Mouse (Mus musculus) retina, postnatal 7 days (tissue): ENCODE results near the gene Ryr2.
"Not testable (repeated sequence)": the region's sequence is repeated elsewhere in the genome, so short reads cannot be mapped to it uniquely, and the experiment has no call there.

Source experiments
- DNase-seq: peaks from one replicate; pipeline ENCODE4 v3.0.0-alpha.2; 2012; ENCODE audit warnings: low read depth, low spot score

Gene Ryr2

DNA sequence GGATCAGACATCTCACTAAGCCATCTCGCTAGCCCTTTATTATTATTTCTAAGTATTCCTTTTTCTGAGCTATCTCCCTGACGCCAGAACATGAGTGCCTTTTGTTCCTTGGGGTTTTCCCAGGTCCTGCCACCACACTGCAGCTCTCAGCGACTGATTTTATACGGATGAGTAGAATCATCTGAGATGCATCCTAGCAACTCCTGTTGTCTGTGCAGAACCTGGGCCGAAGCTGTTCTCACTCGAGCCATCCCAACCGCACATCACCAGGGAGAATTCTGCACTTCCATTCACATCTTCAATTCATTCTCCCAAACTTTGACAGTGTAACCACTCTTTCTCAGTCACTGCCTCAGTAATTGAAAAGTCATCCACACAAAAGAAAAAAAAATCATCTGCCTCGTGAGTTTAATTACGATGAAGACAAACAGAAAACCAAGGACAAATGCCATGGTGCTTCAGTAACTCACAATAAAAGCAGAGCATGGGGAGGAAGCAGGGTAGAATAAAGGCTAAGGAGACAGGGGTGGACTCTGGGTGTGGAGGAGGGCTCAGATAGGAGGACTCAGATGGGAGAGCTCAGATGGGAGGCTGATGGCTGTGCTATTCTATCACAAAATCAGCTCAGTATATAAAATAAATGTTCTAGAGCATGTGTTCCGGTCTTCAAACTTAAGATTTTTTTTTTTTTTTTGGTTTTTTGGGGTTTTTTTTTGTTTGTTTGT, 226.1 kb downstream of the Ryr2 start:
- no peak for DNase-seq

DNA sequence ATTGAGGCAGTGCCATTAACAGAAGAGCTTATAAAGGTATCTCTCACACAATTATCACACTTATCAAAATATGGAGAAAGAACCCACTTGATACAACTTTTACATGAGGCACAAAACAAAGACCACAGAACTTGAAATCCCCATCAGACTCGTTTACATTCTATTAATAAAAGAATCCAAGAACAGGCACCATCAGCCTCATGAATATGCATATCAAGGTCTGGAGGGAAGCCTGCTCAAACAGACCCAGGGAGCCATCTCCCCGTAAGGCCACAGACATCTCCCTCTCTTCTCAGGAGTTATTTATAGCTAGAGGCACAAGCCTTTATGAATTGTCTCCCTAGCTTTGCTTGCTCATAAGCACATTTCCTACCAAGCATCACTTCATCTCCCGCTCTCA, 227.7 kb downstream of the Ryr2 start:
- DNase-seq = no peak

DNA sequence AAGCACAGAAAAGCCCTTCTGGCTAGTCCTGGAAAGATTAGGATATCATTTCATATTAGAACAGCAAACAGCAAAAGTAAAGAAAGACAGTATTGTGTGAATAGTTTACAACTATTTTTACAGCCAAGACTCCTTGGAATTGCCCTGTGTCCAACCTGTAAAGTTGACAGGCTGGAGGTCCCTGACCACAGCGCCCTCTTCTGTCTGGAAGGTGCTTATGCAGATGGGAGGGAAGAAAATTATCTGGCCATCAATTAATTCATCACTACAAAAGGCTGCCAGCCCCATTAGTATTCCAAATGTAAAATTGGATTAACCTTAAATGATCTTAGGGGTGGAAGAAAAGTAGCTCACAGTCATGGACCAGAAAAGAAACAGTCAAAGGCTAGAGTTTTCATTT, 231.9 kb downstream of the Ryr2 start:
- DNase-seq = no peak

DNA sequence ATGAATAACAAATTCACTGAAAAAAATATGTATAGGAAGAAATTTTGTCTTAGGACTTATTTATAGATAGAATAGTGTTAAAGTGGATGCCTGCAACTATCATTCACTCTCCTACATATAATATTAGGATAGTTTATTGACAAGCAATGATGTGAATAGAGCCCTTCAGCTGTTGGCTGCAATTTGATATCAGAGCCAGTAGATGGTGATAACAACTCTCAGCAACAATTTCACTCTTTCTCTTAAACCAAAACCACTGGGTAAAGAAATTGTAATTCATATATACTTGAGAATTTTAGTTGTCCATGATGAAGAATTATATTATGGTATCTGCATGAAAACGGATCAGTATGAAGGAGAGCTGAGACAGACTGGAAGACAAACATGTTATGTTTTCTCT, 236.8 kb downstream of the Ryr2 start:
- no peak for DNase-seq

DNA sequence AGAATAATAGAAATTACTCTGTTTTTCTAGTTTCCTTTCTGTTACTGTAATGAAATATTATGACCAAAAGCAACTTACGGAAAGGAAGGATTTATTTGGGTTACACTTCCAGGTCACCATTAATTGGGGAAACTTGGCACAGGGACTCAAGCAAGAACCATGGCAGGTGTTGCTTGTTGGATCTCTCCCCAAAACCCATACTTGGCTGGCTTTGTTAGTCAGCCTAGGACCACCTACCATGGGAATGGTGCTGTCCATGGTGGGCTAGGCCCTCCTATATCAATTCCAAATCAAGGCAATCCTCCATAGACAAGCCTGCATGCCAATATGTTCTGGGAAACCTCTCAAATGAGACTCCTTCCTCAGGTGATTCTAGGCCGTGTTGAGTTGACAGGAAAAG, 237.3 kb downstream of the Ryr2 start:
- DNase-seq = no peak

DNA sequence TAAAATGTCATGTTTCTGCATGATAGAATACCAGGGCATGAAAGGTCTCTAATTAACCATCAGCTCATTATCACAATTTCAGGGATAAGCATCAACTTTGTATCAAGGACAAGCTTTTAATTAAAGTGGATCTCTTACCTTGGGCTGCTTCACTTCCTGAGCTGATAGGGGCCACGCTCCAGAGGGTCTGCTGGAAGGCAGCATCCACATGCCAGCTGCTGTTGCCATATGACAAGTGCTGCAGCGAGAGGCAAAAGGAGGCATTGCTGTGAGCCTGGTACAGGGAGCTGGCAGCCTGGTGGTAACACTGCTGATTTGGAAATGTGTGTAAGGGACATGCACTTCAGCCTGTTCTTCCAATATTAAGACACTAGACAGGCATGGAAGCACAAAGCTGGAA, 237.8 kb downstream of the Ryr2 start:
- DNase-seq = no peak

DNA sequence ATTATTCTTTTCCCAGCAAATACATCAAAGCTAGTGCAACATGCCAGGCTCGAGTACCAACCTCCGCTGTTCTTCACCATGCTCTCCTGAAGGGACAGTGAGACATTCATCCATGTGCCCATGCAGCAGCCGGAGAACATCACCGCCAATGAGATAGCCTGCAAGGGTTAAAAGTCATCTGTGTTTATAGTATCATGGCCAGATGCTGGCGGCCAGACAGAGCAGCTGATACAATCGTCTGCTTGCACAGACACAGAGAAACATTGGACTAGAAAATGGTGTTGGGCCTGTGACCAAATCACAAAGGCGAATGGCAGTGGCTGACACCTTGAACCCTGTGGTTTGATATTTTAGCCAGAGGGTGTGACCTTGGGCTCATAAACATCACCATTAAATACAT, 238.7 kb downstream of the Ryr2 start:
- no peak for DNase-seq

DNA sequence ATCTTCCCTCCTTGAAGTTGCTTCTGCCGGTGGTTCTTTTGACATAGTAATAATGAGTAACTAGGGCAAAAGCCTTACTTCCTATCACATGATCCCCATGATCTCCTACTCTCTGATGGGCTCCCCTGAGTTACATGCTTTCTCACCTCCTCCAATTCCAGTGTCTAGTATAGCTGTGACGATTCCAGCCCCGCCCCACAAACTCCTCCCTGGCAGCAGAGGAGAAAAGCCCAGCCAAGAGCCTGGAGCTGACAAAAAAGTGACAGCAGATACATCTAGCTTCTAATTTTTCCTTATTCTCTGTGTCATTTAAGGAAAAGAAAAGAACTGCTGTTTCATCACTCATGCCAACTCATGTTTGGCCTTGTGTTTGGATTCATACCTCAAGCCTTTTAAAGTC, 241.5 kb downstream of the Ryr2 start:
- no peak for DNase-seq

DNA sequence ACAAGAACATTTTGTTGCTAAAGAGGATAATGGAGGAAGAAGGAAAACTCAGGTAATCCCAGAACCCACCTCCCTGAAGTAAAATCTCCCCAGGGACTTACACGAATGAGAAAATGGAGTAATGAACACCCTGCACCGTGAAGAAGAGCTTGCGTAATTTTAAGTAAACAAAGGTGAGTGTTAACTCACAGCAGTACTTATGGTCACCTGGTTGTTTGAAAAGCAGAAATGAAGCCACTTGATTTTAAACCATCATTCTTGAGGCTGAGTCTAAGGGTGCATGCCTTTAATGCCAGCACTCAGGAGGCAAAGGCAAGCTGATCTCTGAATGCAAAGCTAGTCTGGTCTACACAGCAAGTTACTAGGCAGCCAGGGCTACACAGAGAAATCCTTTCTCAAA, 255.1 kb downstream of the Ryr2 start:
- no peak for DNase-seq

DNA sequence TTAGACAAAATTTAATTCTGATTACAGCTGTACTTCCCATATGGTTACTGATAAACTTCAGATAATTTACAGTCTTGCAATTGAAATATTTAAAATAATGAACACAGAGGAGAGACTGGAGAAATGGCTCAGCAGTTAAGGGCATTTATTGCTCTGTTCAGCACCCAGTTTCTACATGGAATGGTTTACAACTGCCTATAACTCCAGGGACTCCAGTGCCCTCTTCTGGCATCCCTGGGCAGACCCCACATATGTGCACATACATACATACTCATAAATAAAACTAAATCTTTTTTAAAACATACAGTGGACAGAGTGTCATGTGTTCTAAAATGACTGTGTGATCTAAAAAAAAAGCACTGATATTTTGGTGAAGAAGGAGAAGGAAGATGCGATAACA, 262.9 kb downstream of the Ryr2 start:
- DNase-seq = no peak

DNA sequence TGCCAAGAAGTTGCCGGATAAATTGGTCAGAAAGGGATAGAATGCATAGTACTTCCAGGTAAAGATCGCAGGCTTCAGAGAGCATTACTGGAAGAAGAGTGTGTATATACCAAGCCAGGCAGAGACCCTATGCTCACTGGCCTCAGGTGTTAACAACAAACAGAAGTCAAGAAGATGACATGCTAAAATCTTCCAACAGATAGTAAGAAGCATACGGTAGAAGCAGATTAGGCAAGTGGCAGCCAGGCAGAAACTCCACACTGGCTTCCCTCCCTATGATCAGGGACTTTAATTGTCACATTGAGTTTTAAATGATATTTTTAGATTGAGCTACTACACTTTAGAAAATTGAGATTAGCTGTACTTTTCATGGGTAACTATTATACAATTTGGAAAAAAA, 268.9 kb downstream of the Ryr2 start:
- DNase-seq = no peak

DNA sequence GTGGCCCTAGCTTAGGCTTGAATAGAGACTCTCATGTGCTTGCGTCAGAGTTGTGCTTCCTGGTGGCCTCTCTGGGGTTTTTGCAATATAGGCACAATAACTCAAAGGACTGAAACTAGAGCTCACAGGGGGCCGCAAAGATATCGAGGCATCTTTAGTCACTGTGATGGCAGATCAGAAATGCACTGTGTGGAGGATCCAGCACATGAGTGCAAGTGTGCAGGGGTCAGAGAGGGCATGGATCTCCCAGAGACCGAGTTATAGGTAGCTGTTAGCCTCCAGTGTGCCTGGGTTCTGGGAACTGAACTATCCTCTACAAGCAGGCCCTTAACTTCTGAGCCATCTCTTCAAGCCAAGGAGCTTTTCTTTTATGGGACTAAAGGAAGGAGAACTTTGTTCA, 269.6 kb downstream of the Ryr2 start:
- DNase-seq = no peak

DNA sequence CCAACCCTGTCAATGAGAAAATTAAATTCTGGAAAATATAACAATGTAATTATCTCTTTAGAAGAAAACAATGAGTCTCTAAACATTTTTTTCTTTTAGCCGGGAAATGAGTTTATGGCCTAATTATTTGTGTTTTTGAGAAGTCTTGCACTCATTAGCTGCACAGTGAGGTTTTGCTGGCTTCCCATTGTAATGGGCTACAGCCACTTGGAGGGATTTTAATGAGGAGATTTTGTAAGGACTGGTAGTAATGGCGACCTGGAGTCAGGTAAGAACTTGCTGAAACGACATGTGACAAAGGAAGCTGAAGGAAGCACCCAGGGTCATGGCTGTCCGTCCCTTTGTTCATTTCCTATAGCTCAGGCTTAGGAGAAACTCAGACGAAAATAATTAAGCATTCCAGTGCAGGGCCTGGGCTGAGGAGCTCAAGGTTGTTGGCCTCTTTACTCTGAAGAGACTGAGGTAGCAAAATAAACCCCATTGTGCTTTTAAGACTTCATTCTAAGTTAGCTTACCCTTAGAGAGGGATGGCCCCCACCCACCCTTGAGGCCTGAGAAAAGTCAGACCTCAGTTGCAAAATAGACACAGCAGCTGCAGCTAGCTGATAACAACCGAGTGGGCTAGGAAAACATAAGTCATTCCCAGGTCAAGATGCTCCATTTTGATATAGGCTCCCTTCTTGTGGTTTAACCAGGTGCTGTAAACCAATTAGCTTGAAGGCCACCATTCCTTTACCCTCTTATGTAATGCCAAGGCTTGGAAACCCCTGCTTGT, 270.3 kb downstream of the Ryr2 start:
- DNase-seq = no peak

DNA sequence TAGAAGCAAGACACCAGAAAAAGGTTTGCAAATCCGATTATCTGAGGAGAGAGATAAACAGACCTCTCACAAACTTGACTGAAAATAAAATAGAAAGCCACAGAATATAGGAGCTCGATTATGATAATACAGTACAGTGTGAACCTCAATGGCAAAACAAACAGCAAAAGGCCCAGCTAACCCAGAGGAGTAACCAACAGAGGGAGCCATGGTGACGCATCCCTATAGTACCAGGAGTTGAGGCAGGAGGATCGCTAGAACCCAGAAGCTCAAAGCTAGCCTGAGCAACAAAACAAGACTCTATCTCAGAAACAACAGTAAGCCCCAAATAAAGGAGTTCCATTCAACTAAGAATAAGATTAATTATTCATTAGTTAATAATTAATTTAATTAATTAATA, 275.5 kb downstream of the Ryr2 start:
- no peak for DNase-seq

DNA sequence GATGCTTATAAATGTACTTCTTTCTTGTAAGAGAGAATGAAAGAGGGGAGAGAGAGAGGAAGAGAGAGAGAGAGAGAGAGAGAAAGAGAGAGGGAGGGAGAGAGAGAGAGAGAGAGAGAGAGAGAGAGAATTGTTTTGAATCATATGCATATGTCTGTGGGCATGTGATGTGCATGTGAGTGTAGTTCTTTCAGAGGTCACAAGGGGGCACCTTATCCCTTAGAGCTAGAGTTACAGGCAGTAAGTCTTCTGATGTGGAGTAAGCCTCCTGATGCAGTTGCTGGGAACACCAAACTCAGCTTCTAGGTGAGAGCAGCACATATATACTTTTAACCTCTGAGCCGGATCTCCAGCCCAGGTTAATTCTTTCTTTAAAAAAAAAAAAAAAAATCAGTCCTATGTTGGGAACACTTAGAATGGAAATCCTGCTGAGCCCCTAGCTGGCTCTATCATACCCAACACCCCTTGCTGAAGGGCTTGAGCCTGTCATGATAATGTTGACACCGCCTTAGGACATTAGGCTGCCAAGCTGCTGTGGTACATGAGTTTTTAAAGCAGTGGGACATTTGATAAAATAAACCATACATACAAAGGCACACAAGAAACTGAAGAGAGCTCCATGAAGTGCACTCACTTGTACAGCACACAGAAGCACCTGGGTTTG, 281.1 kb downstream of the Ryr2 start:
- DNase-seq = no peak

DNA sequence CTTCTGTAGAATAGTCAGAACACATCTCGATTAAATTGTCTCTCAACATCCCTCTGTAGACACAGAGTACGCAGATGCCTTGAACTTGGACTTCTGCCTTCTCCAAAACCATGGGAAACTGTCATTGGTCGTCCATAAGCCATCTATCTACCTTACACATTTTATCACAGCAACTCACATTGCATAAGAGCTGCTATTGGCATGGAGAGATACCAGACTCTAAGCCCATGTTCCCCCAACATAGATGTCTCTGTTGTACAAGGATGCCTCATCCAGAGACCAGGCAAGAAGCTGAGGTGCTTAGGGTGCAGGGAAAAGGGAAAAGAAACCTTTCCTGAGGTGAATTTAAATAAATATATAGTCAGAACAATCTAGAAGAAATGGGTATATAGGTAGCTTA, 288.0 kb downstream of the Ryr2 start:
- no peak for DNase-seq

DNA sequence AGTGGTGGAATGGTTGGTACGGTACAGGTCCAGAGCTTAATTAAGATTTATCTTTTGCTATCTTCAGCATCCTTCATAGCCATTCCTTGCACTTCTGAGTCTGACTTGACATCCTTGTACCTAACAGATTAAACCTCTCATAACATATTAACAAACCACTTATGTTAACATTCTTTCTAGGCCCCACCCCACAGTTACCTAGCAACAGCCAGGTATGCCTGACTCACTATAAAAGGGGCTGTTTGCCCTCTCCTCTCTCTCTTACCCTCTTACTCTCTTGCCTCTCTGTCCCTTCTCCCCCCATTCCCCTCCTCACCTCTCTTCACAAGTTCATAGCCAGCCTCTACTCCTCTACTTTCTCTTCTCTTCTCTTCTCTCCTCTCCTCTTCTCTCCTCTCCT, 297.4 kb downstream of the Ryr2 start:
- DNase-seq = not testable (repeated sequence)

DNA sequence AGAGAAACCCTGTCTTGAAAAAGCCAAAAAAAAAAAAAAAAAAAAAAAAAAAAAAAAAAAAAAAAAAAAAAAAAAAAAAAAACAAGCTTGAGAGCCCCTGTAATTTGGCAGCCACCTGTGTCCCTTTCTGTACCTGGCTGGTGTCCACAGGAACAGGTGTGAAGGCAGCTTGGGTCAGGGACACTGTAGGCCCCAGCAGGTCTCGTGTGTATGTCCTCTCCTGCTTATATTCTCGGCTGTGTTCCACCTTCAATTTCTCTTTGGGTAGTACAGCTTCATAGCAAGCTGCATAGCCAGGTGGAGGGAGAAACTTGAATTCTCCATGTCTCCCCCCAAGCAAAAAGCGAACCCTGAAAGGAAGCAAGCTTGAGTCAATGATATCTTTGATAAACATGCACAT, 314.2 kb downstream of the Ryr2 start:
- no peak for DNase-seq

DNA sequence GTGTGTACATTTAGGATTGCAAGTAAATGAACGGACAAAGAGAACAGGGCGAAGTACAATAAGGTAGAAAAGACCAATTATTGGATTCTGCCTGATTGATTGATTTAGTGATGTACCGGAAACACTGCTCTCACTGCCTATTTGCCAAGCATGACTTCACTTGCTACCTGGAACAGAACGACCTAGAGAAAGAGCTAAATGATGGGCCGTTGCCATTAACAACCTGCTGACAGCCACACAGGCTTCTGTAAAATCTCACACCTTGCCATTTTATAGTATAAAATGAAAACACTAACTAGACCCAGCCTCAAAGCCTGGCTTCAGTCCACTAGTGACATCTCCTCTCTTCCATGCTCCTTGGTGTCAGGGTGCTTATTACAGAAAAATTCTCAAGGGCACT, 316.2 kb downstream of the Ryr2 start:
- DNase-seq = no peak

DNA sequence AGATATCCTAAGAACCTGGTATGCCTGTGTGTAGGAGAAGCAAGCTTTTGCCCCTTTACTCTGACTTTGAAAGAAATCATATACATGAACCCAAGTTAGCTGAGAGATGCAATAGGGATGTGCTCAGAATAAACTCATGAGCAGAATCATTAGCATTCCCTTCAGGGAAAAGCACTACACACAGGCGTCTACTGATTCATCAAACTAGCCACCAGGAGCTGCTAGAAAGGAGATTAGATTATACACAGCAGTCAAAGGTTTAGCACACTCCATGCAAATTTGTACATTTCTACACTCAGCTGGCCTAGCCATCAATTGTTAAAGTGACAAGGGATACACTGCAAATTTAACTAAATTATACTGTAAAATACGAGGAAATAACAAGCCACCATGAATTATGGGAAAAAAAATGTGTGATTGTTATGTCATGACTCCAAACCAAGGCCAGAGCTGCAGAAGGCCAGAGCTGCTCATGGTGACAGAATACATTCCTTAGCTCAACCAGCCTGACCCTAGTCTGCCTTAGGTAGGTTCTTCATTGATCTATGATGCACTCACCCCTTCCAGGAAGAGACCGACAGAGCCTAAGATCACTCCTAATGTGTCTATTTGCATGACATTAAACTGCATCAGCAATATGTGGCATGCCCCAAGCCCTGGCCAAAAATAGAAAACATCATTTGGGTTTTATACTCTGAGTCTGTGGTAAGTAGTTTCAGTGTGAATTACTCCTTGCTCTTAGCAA, 324.2 kb downstream of the Ryr2 start:
- no peak for DNase-seq

DNA sequence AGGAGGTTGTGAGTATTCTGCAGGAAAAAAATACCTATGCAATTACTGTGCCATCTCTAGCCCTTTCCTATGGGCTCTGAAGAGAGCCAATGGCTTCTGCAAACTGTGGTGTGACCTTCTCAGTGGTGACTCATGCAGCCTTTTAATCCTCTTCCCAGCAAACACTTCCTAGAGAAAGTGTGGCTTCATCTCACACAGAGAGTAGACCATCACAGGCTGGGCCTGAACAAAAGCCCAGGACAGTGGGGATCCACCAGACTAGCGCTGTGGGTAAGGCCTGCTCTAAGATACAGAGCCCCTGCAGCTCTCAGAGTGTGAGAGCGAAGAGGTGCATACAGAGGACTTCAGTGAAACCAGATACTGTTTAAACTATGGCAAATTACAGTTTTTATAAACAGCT, 325.7 kb downstream of the Ryr2 start:
- no peak for DNase-seq

DNA sequence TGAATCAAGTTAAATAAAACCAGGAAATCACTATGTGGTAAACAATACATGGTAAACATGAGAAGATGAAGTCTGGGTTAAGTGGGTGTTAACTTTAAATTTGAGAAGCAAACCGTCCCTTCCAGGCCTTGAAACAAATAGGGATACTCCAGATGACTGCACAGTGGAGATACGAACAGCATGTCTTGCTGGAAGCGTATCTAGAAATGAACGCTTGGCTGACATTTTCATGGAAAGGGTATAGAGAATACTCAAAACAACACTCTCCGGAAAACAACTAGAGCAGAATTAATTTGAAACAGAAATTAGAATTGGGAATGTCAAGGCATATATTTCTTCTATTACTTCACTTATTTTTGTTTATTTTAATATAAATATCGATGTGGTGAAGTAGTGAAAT, 329.0 kb downstream of the Ryr2 start:
- DNase-seq = no peak
